Mouse (Mus musculus) brain, adult 10 weeks (tissue): ENCODE results near the gene Pgbd5. TPM values are rescaled to one million over a fixed set of nuclear protein-coding genes. Genes with fewer than 3 reads are reported as not detected.

Source experiments
- polyA plus RNA-seq: library from polyadenylated mRNA; stranded (reverse); fragments of 350-450 nt; fragmentation: Illumina TruSeq; extraction: RNeasy Lipid Tissue Mini Kit (QIAGEN cat#74804); gene quantifications from one replicate; pipeline ENCODE4 v1.2.3, GENCODE M21; 2015; ENCODE audit warnings: low read depth, low replicate concordance

The Pgbd5 gene
- polyA plus RNA-seq, result 112 TPM

DNA sequence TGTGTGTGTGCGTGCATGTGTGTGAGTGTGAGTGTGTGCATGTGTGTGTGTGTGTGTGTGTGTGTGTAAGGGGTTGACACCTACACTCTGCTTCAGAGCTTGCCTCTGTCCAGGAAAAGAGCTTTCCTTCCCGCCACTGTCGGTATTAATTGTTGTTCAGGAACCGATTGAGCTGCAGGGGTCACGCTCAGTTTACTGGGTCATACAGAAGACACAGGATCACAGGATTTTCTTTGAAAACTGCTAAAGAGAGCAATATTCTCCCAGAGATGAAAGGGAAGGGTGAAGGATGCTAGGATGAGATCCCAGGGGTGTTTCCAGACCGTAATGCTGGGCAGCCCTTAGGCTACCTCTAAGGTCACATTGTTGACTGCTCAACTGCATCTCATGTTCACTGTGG, at the start of gene Pgbd5:
Gene Pgbd5 (minus strand): TSS at position 101 of the 400 bp plus-strand sequence.

Other genes starting within 250 kb of the Pgbd5 start
- gene Galnt2, start 208.3 kb downstream of the Pgbd5 start, polyA plus RNA-seq, result 24.3 TPM
- gene Cog2, start 81.1 kb upstream of the Pgbd5 start, polyA plus RNA-seq, result 25.7 TPM
- 45.6 TPM for gene Agt, start 130.0 kb upstream of the Pgbd5 start, polyA plus RNA-seq
- not detected for gene Capn9, start 136.5 kb upstream of the Pgbd5 start, polyA plus RNA-seq
- 45.6 TPM for gene 2310022B05Rik, start 223.7 kb upstream of the Pgbd5 start, polyA plus RNA-seq